Mouse (Mus musculus) adrenal gland, adult 8-10 months (tissue): ENCODE measurements around the gene Pigu. TPM values are rescaled to one million over a fixed set of nuclear protein-coding genes. Genes with fewer than 3 reads are reported as not detected.
A peak's percentile ranks its signal among the peaks of the same experiment; 100 is the strongest.

ENCODE experiments used
- DNase-seq: peaks from one replicate; pipeline ENCODE4 v3.0.0; 2022
- total RNA-seq, 4 experiments: library from RNA; stranded (reverse); gene quantifications; 2 replicates each; pipeline ENCODE4 v1.2.4; 2022

Pigu gene
- total RNA-seq, 4 experiments from 2014 or later, result 31.3 to 50.4 (median 38.7) TPM

DNA sequence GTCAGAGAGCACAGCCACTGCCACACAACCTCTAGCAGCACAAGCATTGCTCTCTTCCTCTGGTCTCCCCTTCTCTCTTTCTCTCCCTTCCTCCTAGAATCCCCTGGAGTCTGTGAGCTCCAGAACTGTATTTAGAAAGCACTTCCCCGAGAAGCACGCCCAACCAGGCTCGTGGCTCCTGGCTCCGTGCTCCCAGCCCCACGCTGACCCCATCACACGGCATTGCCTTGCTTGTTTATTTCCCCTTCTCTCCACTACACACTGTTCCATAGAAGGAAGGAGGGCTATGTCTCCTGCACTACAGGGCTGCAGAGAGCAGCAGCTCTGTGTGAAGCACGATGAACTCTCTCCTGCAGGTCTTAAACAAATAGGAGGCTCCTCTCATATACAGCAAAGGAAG is 72.6 kb downstream of the Pigu start:
- DNase-seq, result no peak

GRCm38 (mm10) chr2:155283793-155284192 is 73.4 kb downstream of the Pigu start:
- DNase-seq, result no peak

- no peak for DNase-seq
Observed at GRCm38 (mm10) chr2:155280116-155280515, 77.1 kb downstream of the Pigu start.

DNA sequence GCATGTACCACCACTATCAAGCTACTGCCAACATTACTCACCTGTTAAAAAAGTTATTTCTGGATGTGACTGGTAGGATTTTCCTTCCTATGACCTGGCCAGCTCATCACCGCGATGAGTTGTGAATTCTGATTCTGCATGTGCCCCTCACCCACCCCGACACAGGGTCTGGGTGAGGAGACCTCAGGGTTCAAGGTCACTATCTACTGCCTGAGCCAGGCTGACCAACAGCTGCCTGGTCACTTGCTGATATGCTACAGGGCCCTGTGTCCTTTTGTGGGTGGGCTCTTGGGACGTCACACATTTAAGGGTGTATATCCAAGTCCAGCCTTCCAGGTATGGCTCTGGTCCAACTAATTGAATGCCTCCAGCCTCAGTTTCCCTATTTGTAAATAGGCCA is 78.1 kb downstream of the Pigu start:
- no peak for DNase-seq

DNA sequence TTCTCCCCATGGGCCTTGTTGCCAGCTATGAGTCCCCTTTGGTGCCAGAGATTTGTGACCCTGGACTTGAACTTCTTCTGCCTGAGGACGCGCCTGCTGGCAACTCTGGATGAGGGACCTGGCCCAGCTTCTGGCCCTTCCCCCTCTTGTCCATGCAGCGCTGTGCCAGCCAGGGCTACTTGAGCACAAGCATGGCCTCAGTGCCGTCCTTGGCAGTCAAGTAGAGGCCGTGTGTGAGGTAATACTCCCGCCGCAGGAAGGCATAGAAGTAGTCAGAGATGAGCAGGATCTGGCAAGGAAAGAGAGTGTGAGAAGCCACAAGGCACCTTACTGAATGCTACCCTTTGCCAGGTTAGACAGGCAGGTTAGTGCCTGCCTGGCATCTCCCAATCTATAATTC is 78.9 kb downstream of the Pigu start:
- DNase-seq, result peak; percentile 95

DNA sequence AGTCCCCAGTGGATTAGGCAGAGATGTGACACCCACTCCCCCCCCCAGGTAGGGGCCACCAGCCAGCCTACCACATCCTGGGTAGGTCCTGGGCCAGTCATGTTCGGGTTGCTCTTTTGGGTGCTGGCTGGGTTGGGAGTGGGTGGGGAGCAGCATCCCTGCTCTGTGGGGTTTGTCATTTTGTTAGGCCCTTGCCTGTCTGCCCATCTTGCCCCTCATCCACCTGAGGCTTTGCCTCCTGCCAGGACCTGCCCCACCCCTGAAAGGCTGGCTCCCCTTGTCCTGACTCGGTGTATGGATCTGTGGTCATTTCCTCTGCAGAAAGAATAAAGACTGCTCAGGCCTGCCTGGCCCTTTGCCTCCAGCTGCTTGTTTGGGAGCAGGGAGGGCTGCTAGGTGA is 79.5 kb downstream of the Pigu start:
- DNase-seq, result no peak

GRCm38 (mm10) chr2:155276621-155277175 is 80.5 kb downstream of the Pigu start:
- DNase-seq, result peak; percentile 73

GRCm38 (mm10) chr2:155276195-155276594 is 81.0 kb downstream of the Pigu start, which contains the start of gene Map1lc3a:
Gene Map1lc3a, plus strand, starts transcription at chr2:155276297.
- DNase-seq, result peak; percentile 95

DNA sequence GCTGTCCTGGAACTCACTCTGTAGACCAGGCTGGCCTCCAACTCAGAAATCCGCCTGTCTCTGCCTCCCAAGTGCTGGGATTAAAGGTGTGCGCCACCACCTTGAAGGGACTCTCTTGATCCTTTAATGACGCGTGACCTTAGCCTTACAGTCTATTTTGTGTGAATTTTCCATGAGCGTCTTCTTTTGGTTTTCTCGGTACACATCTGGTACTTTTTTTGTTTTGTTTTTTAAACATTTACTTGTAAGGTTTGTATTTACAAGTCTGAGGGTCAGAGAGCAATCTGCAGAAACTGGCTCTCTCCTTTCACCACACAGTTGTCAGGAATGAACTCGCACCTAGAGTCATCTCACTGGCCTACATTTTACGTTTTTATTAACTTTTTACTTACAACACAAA is 83.6 kb downstream of the Pigu start:
- DNase-seq, result no peak

- no peak for DNase-seq
Observed at GRCm38 (mm10) chr2:155272396-155273170, 84.6 kb downstream of the Pigu start.

DNA sequence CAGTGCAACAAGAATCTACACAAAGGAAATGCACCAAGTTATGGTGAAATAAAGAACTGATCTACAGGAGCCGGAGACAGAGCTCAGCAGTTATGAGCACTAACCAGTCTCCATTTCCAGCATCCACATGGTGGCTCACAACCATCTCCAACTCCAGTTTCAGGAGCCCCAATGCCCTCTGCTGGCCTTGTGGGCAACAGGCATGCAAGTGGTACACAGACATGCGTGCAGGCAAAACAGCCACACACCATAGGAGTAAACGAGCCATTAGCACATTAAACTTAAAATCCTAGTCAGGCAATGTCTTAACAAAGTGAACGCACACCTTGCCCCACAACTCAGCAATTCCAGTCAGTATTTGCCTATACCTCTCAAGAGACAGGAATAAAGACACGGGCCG is 85.3 kb downstream of the Pigu start:
- no peak for DNase-seq

DNA sequence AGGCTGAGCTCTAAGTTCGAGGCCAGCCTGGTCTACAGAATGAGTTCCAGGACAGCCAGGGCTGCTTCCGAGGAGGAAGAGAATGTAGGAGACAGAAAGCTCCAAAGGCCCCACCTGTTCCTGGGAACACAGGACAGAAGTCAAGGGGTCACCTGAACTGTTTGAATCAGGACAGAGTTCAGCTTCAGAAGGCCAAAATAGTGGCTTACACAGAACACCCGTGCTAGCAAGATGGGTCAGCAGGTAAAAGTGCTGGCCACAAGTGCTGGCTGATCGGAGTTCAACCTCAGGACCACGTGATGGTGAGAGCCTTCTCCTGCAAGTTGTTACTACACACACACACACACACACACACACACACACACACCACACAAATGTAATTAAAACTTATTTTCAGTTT is 90.3 kb downstream of the Pigu start:
- DNase-seq, result no peak

DNA sequence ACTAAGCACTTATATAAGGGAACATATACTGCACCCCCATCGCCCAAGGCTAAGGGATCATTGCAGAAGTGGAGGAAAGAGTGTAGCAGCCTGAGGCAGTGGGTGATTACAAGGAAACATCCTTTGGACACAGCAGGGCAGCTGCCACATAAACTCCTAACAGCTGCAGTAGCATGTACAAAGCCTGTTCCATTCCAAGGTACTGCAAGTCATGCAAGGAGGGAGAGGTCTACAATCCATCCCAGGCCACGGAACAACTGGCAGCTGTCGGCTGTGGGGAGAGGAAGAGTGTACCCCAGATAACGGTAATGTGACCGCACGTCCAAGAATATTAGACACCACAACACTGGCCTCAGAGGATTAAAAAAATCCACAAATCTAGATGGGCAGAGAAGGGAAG is 91.7 kb downstream of the Pigu start:
- no peak for DNase-seq

GRCm38 (mm10) chr2:155249588-155249987 is 107.6 kb downstream of the Pigu start:
- no peak for DNase-seq

GRCm38 (mm10) chr2:155248718-155249117 is 108.5 kb downstream of the Pigu start:
- DNase-seq, result no peak

DNA sequence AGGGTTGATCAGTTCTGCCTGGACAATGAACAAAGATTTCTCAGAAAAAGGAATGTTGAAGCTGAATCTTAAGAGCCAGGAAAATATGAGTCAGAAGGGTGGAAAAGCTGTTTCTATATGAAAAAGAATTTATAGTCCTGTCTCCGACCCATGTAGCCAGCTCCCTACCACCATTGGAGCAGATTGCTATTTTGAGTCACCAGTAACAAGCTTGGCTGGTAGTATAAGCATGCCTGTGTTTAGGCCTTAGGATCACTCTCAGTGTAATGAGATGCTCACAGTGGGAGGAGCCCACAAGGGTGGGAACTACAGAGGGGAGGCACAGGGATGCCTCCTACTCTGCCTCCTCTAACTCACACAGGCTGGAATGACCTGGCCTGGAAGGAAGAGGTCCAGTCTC is 109.0 kb downstream of the Pigu start:
- no peak for DNase-seq

- DNase-seq, result no peak
Observed at GRCm38 (mm10) chr2:155246231-155246630, 111.0 kb downstream of the Pigu start.

DNA sequence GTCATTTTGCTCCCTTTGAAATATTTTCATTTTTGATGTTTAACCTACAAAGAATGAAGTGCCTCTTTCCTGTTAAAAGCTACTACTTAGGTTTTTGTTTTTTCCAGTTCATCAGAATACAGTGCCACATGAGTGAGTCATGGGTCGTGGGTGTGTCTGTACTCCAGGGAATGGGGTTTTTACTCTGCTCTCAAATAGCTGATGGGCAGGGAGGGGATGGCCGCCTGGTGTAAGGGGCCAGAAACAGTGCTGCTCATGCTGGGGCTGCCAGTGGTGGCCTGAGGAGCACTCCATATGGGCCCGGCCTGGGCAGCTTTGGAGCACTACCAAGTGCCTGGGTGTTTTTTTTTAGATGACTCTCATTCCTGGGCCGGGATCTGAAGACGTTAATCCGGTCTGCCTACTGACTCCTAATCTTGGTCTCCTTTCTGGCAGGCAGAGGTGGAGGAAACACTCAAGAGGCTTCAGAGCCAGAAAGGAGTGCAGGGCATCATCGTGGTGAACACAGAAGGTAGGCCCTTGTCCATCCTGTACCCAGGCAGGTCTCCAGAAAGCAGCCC is 114.9 kb downstream of the Pigu start:
- peak; percentile 40 for DNase-seq

GRCm38 (mm10) chr2:155240915-155241314 is 116.3 kb downstream of the Pigu start:
- peak; percentile 81 for DNase-seq

DNA sequence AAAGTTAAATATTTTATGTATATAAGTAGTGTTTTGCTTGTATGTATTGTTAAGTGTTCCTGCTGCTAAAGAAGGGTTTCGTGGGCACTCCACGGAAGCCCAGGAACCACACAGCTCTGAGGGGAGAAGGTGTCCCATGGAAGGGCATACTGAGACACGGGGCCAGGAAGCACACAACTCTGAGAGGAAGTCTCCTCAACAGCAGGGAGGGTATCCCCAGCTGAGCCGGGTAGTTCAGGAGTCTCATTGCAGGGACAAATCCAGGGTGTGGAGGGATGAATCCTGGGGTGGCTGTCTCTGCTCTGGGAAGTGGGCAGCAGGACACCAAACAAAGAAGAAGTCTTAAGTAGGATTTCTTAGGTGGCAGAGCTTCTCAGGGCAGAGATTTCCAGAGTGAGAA is 120.0 kb downstream of the Pigu start:
- no peak for DNase-seq

- DNase-seq, result peak; percentile 98
Observed at GRCm38 (mm10) chr2:155236362-155236992, 120.8 kb downstream of the Pigu start, which contains the start of gene Dynlrb1. Gene Dynlrb1, plus strand, starts transcription at chr2:155236533.

DNA sequence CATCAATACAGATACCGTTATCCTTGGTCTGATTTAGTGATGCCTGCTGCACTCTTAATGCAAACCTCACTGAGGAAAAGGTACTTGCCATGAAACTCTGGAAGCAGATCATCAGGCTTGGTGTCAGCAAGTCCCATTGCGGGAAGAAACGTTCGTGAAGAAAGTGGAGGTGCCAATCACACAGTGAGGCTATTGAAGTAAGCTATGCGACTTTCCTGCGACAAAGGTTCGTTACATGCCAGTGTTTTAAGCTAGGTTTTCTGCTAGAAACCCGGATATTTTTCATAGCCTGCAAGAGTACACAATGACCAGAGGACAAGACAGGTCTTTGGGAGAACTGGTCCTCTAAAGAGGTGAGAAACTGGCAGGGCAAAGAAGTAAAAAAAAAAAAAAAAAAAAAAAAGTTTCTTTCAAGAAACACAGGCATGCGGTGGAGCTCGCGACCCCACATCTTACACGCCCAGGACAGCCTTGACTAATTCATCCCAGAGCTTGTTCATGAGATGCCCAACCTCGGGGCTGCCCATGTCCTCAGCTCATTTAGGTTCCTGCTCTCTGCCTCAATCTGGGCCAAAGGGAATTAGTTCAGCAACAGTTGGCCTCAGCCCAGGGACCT is 121.4 kb downstream of the Pigu start:
- no peak for DNase-seq
